Mouse (Mus musculus) CH12.LX (cell line): Measurements from ENCODE around the gene Irgc1. TPM values are rescaled to one million over a fixed set of nuclear protein-coding genes. Genes with fewer than 3 reads are reported as not detected.

ENCODE experiments used
- DNase-seq: peaks from one replicate; pipeline ENCODE4 v3.0.0-alpha.2; 2013; ENCODE audit errors: extremely low read depth
- H3K27ac ChIP-seq: 2 replicates; pipeline ENCODE4 v1.5.1; 2012; ENCODE audit warnings: low read depth, mild to moderate bottlenecking, control low read depth, moderate library complexity; ENCODE audit not compliant: insufficient read depth
- H3K27me3 ChIP-seq: replicated peaks from 2 replicates; pipeline ENCODE3; 2012; ENCODE audit warnings: inconsistent platforms
- H3K36me3 ChIP-seq, 2 experiments: replicated peaks in 1 of 2; 2 replicates each; pipeline versions ENCODE3 to v1.6.1; 2012; ENCODE audit warnings: inconsistent platforms in 1 of 2, low read length in 1 of 2, mild to moderate bottlenecking in 1 of 2, mixed read lengths in 1 of 2, moderate library complexity in 1 of 2; ENCODE audit not compliant: control insufficient read depth in 1 of 2, insufficient read depth in 1 of 2
- H3K4me1 ChIP-seq, 2 experiments: 2 replicates each; pipeline ENCODE4 v1.6.1; 2012; ENCODE audit warnings: inconsistent platforms in 1 of 2, moderate library complexity in 1 of 2; ENCODE audit not compliant: insufficient read depth in 2 of 2, control insufficient read depth in 1 of 2
- H3K4me2 ChIP-seq: 2 replicates; pipeline ENCODE4 v1.6.1; 2012; ENCODE audit warnings: low read depth, mild to moderate bottlenecking, control low read depth; ENCODE audit not compliant: poor library complexity, insufficient read depth, severe bottlenecking
- H3K4me3 ChIP-seq, 3 experiments: fragments of 150-350 bp in 1 of 3; sonication (generic) in 1 of 3; replicated peaks in 1 of 3; 2 replicates each; pipeline versions ENCODE3 to v1.5.1; 2011 to 2012; ENCODE audit warnings: low read depth in 2 of 3, low read length in 2 of 3, mild to moderate bottlenecking in 2 of 3, moderate library complexity in 2 of 3, control low read depth in 1 of 3, improper control_type of control experiment in 1 of 3, inconsistent platforms in 1 of 3, mixed read lengths in 1 of 3; ENCODE audit not compliant: poor library complexity in 1 of 3
- H3K79me2 ChIP-seq: replicated peaks from 2 replicates; pipeline ENCODE4 v1.6.1; 2012; ENCODE audit warnings: mild to moderate bottlenecking, moderate library complexity; ENCODE audit not compliant: control insufficient read depth, poor library complexity, insufficient read depth, severe bottlenecking; ENCODE audit errors: extremely low read depth
- H3K9ac ChIP-seq: 2 replicates; pipeline ENCODE4 v1.6.1; 2012; ENCODE audit warnings: low read depth, mild to moderate bottlenecking, control low read depth, moderate library complexity; ENCODE audit not compliant: insufficient read depth
- H3K9me3 ChIP-seq: replicated peaks from 2 replicates; pipeline ENCODE3; 2012; ENCODE audit warnings: low read length, inconsistent platforms, mixed read lengths
- CHD2 ChIP-seq: IDR thresholded peaks from 2 replicates; pipeline ENCODE4 v1.6.1; 2011; ENCODE audit warnings: low read length, improper control_type of control experiment
- CTCF ChIP-seq, 2 experiments: IDR thresholded peaks in 1 of 2; conservative IDR thresholded peaks in 1 of 2; 2 replicates each; pipeline ENCODE4 v1.5.1; 2011 to 2012; ENCODE audit warnings: low read depth in 2 of 2, low read length in 2 of 2, improper control_type of control experiment in 1 of 2, inconsistent platforms in 1 of 2, mild to moderate bottlenecking in 1 of 2, moderate library complexity in 1 of 2
- E2F4 ChIP-seq: IDR thresholded peaks from 2 replicates; pipeline ENCODE4 v1.6.1; 2011; ENCODE audit warnings: low read depth, low read length, improper control_type of control experiment; ENCODE audit not compliant: insufficient replicate concordance
- ELF1 ChIP-seq: IDR thresholded peaks from 2 replicates; pipeline ENCODE4 v1.6.1; 2014; ENCODE audit warnings: low read depth, mild to moderate bottlenecking, inconsistent platforms, low read length, improper control_type of control experiment
- GABPA ChIP-seq: IDR thresholded peaks from 2 replicates; pipeline ENCODE4 v1.6.1; 2012; ENCODE audit warnings: low read depth, low read length, improper control_type of control experiment, inconsistent platforms; ENCODE audit not compliant: insufficient replicate concordance
- HCFC1 ChIP-seq: IDR thresholded peaks from 2 replicates; pipeline ENCODE4 v1.6.1; 2012; ENCODE audit warnings: low read depth, mild to moderate bottlenecking, inconsistent platforms, low read length, improper control_type of control experiment
- JUN ChIP-seq: IDR thresholded peaks from 2 replicates; pipeline ENCODE4 v1.6.1; 2011; ENCODE audit warnings: low read depth, mild to moderate bottlenecking, low read length, improper control_type of control experiment, moderate library complexity; ENCODE audit not compliant: insufficient read depth
- KAT2A ChIP-seq: IDR thresholded peaks from 2 replicates; pipeline ENCODE4 v1.6.1; 2012; ENCODE audit warnings: low read length, improper control_type of control experiment, inconsistent platforms; ENCODE audit not compliant: insufficient replicate concordance
- MAFK ChIP-seq: IDR thresholded peaks from 2 replicates; pipeline ENCODE4 v1.6.1; 2011; ENCODE audit warnings: low read length, improper control_type of control experiment; ENCODE audit not compliant: insufficient replicate concordance
- MAX ChIP-seq: IDR thresholded peaks from 2 replicates; pipeline ENCODE4 v1.6.1; 2011; ENCODE audit warnings: low read length, improper control_type of control experiment
- MEF2A ChIP-seq: IDR thresholded peaks from 2 replicates; pipeline ENCODE4 v1.6.1; 2014; ENCODE audit warnings: low read depth, mild to moderate bottlenecking, inconsistent platforms, low read length, improper control_type of control experiment, borderline replicate concordance
- MXI1 ChIP-seq: IDR thresholded peaks from 2 replicates; pipeline ENCODE4 v1.6.1; 2011; ENCODE audit warnings: mild to moderate bottlenecking, low read depth, low read length, improper control_type of control experiment
- NELFE ChIP-seq: IDR thresholded peaks from 2 replicates; pipeline ENCODE4 v1.6.1; 2011; ENCODE audit warnings: low read depth, low read length, improper control_type of control experiment
- NRF1 ChIP-seq: IDR thresholded peaks from 2 replicates; pipeline ENCODE4 v1.6.1; 2014; ENCODE audit warnings: low read depth, mild to moderate bottlenecking, inconsistent platforms, low read length, improper control_type of control experiment, moderate library complexity
- PAX5 ChIP-seq: IDR thresholded peaks from 2 replicates; pipeline ENCODE4 v1.6.1; 2012; ENCODE audit warnings: low read length, inconsistent platforms, mixed read lengths
- POLR2A ChIP-seq: IDR thresholded peaks from 2 replicates; pipeline ENCODE4 v1.6.1; 2011; ENCODE audit warnings: low read depth, mild to moderate bottlenecking, improper control_type of control experiment, low read length
- POLR2AphosphoS2 ChIP-seq: IDR thresholded peaks from 2 replicates; pipeline ENCODE4 v1.6.1; 2011; ENCODE audit warnings: low read depth, low read length, improper control_type of control experiment
- RAD21 ChIP-seq: IDR thresholded peaks from 2 replicates; pipeline ENCODE4 v1.6.1; 2011; ENCODE audit warnings: low read depth, mild to moderate bottlenecking, low read length, improper control_type of control experiment, moderate library complexity
- RCOR1 ChIP-seq: conservative IDR thresholded peaks from 2 replicates; pipeline ENCODE4 v1.6.1; 2012; ENCODE audit warnings: low read depth, mild to moderate bottlenecking, inconsistent platforms, low read length, improper control_type of control experiment
- SIN3A ChIP-seq: IDR thresholded peaks from 2 replicates; pipeline ENCODE4 v1.6.1; 2012; ENCODE audit warnings: low read length, improper control_type of control experiment, inconsistent platforms
- SMC3 ChIP-seq: IDR thresholded peaks from 2 replicates; pipeline ENCODE4 v1.6.1; 2011; ENCODE audit warnings: low read depth, low read length, improper control_type of control experiment
- UBTF ChIP-seq: IDR thresholded peaks from 2 replicates; pipeline ENCODE4 v1.6.1; 2012; ENCODE audit warnings: low read depth, mild to moderate bottlenecking, inconsistent platforms, low read length, improper control_type of control experiment, moderate library complexity
- USF2 ChIP-seq: conservative IDR thresholded peaks from 2 replicates; pipeline ENCODE4 v1.6.1; 2011; ENCODE audit warnings: low read depth, low read length, improper control_type of control experiment
- ZC3H11A ChIP-seq: IDR thresholded peaks from 2 replicates; pipeline ENCODE4 v1.6.1; 2012; ENCODE audit warnings: low read depth, mild to moderate bottlenecking, inconsistent platforms, low read length, improper control_type of control experiment
- ZNF384 ChIP-seq: IDR thresholded peaks from 2 replicates; pipeline ENCODE4 v1.6.1; 2012; ENCODE audit warnings: low read depth, low read length, improper control_type of control experiment, inconsistent platforms
- dilution Hi-C: fragments of 300-500 bp; cut with MboI; formaldehyde crosslinking; loops from 2 replicates; pipeline ENCODE4 v1.14.3; 2020; ENCODE audit warnings: low sequenced_read_pairs; ENCODE audit not compliant: extremely low pct_unique_long_range_greater_than_20kb, extremely low pct_ligation_motif_present
- in situ Hi-C: fragments of 300-500 bp; cut with MboI; formaldehyde crosslinking; loops from 3 replicates; pipeline ENCODE4 v1.14.3; 2019; ENCODE audit warnings: low sequenced_read_pairs, low pct_ligation_motif_present, low pct_unique_long_range_greater_than_20kb, mixed read lengths
- polyA plus RNA-seq: library from polyadenylated mRNA; unstranded; fragments of >175 nt; gene quantifications from 2 replicates; pipeline ENCODE4 v1.2.1, GENCODE M21; 2012; ENCODE audit warnings: low read depth; ENCODE audit not compliant: insufficient read length
- total RNA-seq, 2 experiments: library from RNA; depleted of rRNA; stranded (reverse); fragments of 300-350 nt in 1 of 2; fragments of >200 nt in 1 of 2; gene quantifications; 2 replicates each; pipeline ENCODE4 v1.2.3; 2012 to 2014

Gene Irgc1
- total and polyA plus RNA-seq, 3 experiments, result not detected

GRCm38 (mm10) chr7:24422251-24422650 is 29.8 kb downstream of the Irgc1 start:
- H3K9ac ChIP-seq, result no peak overlapping the region
- TF ChIP-seq HCFC1, result no peak
- no peak for TF ChIP-seq MAFK
- TF ChIP-seq KAT2A, result no peak
- no peak for TF ChIP-seq E2F4
- no peak for TF ChIP-seq ZC3H11A
- no peak for TF ChIP-seq MAX
- TF ChIP-seq JUN, result no peak
- TF ChIP-seq SIN3A, result no peak
- no peak for TF ChIP-seq POLR2AphosphoS2
- no peak for TF ChIP-seq ELF1
- TF ChIP-seq CHD2, result no peak
- no peak for TF ChIP-seq NRF1
- TF ChIP-seq GABPA, result no peak
- TF ChIP-seq RCOR1, result no peak
- TF ChIP-seq UBTF, result no peak
- no peak for TF ChIP-seq ZNF384
- no peak for TF ChIP-seq RAD21
- no peak for TF ChIP-seq USF2
- no peak for TF ChIP-seq CTCF (conservative IDR thresholded peaks at IDR 0.05 in 1 of 2, IDR thresholded peaks at IDR 0.05 in 1 of 2; ENCODE audit: low read depth in 2 of 2, low read length in 2 of 2)
- TF ChIP-seq MXI1, result no peak
- H3K4me3 ChIP-seq, result no peak overlapping the region
- H3K4me1 ChIP-seq, result no peaks in the 10 kb centered on the region
- H3K36me3 ChIP-seq, result peaks cover 21 to 66% of the 10 kb centered on the region in 2 experiments
- no peak for DNase-seq
- H3K4me2 ChIP-seq, result no peak overlapping the region
- dilution Hi-C loops, result no loop called here
- no peak overlapping the region for H3K27ac ChIP-seq
- no peaks in the 10 kb centered on the region for H3K9me3 ChIP-seq
- in situ Hi-C loops, result no loop called here
- H3K79me2 ChIP-seq, result no peaks in the 10 kb centered on the region
- no peaks in the 10 kb centered on the region for H3K27me3 ChIP-seq

GRCm38 (mm10) chr7:24421648-24422047 is 30.4 kb downstream of the Irgc1 start:
- in situ Hi-C loops, result no loop called here
- DNase-seq, result no peak
- no peak overlapping the region for H3K4me2 ChIP-seq
- no peaks in the 10 kb centered on the region for H3K79me2 ChIP-seq
- H3K27ac ChIP-seq, result no peak overlapping the region
- H3K27me3 ChIP-seq, result no peaks in the 10 kb centered on the region
- H3K4me1 ChIP-seq, result no peaks in the 10 kb centered on the region
- dilution Hi-C loops, result no loop called here
- H3K36me3 ChIP-seq, result peaks cover 27 to 72% of the 10 kb centered on the region in 2 experiments
- TF ChIP-seq MEF2A (no peak), USF2 (no peak), MAX (no peak), NELFE (no peak), SMC3 (no peak), ZNF384 (no peak), POLR2A (no peak), PAX5 (no peak), UBTF (no peak), RAD21 (no peak)
- H3K4me3 ChIP-seq, result no peak overlapping the region
- no peak overlapping the region for H3K9ac ChIP-seq
- no peaks in the 10 kb centered on the region for H3K9me3 ChIP-seq
